Mouse (Mus musculus) right cerebral cortex, postnatal 10 days (tissue): Measurements from ENCODE around the gene Casz1.
A peak's percentile ranks its signal among the peaks of the same experiment; 100 is the strongest.

Experiments
- DNase-seq, 2 experiments: peaks; one replicate each; pipeline ENCODE4 v3.0.0; 2021; ENCODE audit warnings: low spot score in 2 of 2

The Casz1 gene

GRCm38 (mm10) chr4:148844921-148845320, 40.7 kb downstream of the Casz1 start:
- DNase-seq: no peak

GRCm38 (mm10) chr4:148846203-148846602, 42.0 kb downstream of the Casz1 start:
- peak; percentile 55 to 67 for DNase-seq

- no peak for DNase-seq
These were observed 42.5 kb downstream of the Casz1 start for GRCm38 (mm10) chr4:148846724-148847123.

GRCm38 (mm10) chr4:148847636-148848035, 43.4 kb downstream of the Casz1 start:
- DNase-seq: no peak

- DNase-seq: no peak
These were observed 45.2 kb downstream of the Casz1 start for GRCm38 (mm10) chr4:148849437-148849836.

- no peak for DNase-seq
These were observed 48.8 kb downstream of the Casz1 start for GRCm38 (mm10) chr4:148853057-148853456.

- DNase-seq: no peak
These were observed 49.9 kb downstream of the Casz1 start for GRCm38 (mm10) chr4:148854093-148854492.

- no peak for DNase-seq
These were observed 51.3 kb downstream of the Casz1 start for GRCm38 (mm10) chr4:148855527-148855926.

GRCm38 (mm10) chr4:148856216-148856615, 52.0 kb downstream of the Casz1 start:
- no peak for DNase-seq

GRCm38 (mm10) chr4:148857398-148858084, 53.3 kb downstream of the Casz1 start:
- DNase-seq: peak in 1 of 2 experiments; percentile 37

- DNase-seq: no peak
These were observed 54.0 kb downstream of the Casz1 start for GRCm38 (mm10) chr4:148858194-148858593.

- no peak for DNase-seq
These were observed 55.2 kb downstream of the Casz1 start for GRCm38 (mm10) chr4:148859415-148859814.

- peak; percentile 59 to 60 for DNase-seq
These were observed 55.8 kb downstream of the Casz1 start for GRCm38 (mm10) chr4:148859906-148860491.

- no peak for DNase-seq
These were observed 56.4 kb downstream of the Casz1 start for GRCm38 (mm10) chr4:148860636-148861035.

GRCm38 (mm10) chr4:148866812-148867470, 62.7 kb downstream of the Casz1 start:
- DNase-seq: no peak

- peak; percentile 60 to 63 for DNase-seq
These were observed 63.6 kb downstream of the Casz1 start for GRCm38 (mm10) chr4:148867721-148868397.

- peak; percentile 63 to 68 for DNase-seq
These were observed 65.3 kb downstream of the Casz1 start for GRCm38 (mm10) chr4:148869566-148869965.

GRCm38 (mm10) chr4:148870496-148870895, 66.3 kb downstream of the Casz1 start:
- no peak for DNase-seq

- peak; percentile 62 to 70 for DNase-seq
These were observed 67.6 kb downstream of the Casz1 start for GRCm38 (mm10) chr4:148871751-148872334.

GRCm38 (mm10) chr4:148872372-148872771, 68.1 kb downstream of the Casz1 start:
- no peak for DNase-seq

- no peak for DNase-seq
These were observed 68.6 kb downstream of the Casz1 start for GRCm38 (mm10) chr4:148872783-148873182.

GRCm38 (mm10) chr4:148876166-148876565, 71.9 kb downstream of the Casz1 start:
- DNase-seq: no peak
